Mouse (Mus musculus) E14TG2a.4 (cell line): ENCODE results near the gene Sugp1.

Source experiments
- CTCF ChIP-seq: conservative IDR thresholded peaks from 2 replicates; pipeline ENCODE4 v1.5.1; 2014; ENCODE audit warnings: low read length
- POU5F1 ChIP-seq: IDR thresholded peaks from 2 replicates; pipeline ENCODE4 v1.6.1; 2014; ENCODE audit warnings: low read length, borderline replicate concordance

DNA sequence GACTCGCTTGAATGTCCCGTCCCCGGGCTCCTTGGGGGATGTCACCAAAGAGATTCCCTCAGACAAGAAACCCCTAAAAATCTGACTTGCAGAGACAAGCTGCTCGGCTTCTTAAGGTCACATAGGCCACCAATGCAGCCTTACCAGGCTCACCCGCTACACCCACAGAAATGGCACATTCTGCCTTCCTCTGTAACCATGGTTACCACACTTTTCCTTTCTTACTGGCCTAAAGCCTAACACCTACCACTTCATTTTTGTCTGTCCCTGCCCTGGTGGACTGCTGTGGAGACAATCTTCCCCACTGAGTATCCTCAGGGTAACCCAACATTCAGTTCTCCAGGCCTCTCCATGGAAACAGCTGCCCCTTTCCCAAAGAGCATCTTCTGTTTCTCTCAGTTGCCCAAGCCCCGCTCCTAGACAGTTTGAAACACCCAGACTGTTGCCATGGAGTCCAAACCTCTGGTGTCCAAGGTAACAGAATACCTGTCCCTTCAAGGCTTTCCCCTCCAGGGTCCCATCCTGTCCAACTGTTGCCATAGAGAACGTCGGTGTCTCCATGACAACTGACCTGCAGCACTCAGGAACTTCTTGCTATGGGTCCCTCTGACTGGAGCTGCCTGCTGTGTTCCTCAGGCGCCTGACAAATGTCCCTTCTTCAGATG is 46.8 kb downstream of the Sugp1 start:
- TF ChIP-seq CTCF (no peak), POU5F1 (no peak)
